Mouse (Mus musculus): ENCODE measurements around the gene Ofcc1. TPM values are rescaled to one million over a fixed set of nuclear protein-coding genes. Genes with fewer than 3 reads are reported as not detected.

Ofcc1 gene
- polyA plus RNA-seq, 1 experiment from 2014 or later, result not detected

DNA sequence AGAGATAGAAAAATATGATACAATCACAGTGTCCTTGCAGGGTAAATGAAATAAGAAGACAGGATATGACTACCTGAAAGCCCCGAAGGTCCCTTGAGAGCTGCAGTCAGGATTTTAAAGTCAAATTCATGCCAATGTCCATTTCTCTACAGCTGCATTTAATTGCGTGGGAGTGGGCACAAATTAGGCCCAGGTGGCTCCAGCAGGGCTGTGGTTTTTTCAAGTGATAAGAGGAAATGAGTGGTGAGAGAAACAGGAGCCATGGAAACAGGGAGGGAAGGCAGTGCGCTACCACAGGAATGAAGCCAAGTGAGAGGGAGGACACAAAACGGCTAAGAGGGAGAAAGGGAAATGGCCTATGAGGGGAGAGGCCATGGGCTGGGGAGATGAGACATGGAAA, 363.3 kb downstream of the Ofcc1 start:
- WGBS (ENCODE audit: insufficient replicate concordance), result 46% methylated on average over 4 of the region's 4 CpGs
- no peaks in the 10 kb centered on the region for H3K4me1 ChIP-seq (replicated peaks)
- H3K9ac ChIP-seq, result no peak overlapping the region
- H3K9me3 ChIP-seq (replicated peaks), result no peaks in the 10 kb centered on the region
- H3K4me2 ChIP-seq, result no peak overlapping the region
- no peak overlapping the region for H3K27ac ChIP-seq (replicated peaks)
- no peaks in the 10 kb centered on the region for H3K27me3 ChIP-seq
- H3K4me3 ChIP-seq (replicated peaks), result no peak overlapping the region
- no peaks in the 10 kb centered on the region for H3K36me3 ChIP-seq (replicated peaks)
- no peak for ATAC-seq (ENCODE audit: insufficient read depth)

DNA sequence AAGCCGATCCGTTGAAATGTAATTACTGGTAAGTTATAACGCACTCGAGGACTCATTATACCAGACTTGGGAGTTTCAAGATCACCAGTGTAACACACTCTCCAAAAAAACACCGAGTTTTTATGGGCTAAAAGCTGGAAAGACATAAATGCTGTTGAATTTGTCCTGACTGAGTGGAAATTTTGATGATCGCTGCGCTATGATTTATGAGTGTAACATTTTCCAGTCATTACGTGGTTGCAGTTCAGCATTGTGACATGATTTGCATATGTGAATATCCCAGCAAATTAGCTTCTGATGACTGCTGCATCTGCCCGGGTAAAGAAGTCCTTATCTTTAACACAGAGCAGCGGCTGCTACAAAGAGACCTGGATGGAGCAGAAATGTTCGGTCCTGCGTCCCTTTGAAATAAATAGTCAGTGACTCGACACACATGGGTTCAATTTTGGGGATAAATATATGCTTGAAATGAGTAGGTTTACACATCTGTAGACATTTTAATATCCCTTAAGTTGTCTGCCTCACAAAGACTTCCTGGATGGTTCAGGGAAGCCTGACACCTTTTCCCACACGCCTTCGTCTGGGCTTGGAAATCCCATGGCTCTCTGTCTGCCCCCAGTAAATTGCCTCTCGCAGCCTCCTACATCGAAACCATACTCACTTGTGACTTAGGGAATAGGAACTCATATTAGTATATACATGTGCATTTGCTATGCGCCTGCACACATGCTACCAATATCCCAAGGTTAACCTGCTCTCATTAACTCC, 381.8 kb downstream of the Ofcc1 start:
- H3K9ac ChIP-seq, result no peak overlapping the region
- H3K4me1 ChIP-seq (replicated peaks), result no peaks in the 10 kb centered on the region
- H3K27ac ChIP-seq (replicated peaks), result no peak overlapping the region
- H3K4me2 ChIP-seq, result no peak overlapping the region
- WGBS (ENCODE audit: insufficient replicate concordance), result 74% methylated on average over 18 of the region's 18 CpGs
- H3K36me3 ChIP-seq (replicated peaks), result no peaks in the 10 kb centered on the region
- no peaks in the 10 kb centered on the region for H3K27me3 ChIP-seq
- ATAC-seq (ENCODE audit: insufficient read depth), result no peak
- no peak overlapping the region for H3K4me3 ChIP-seq (replicated peaks)
- no peaks in the 10 kb centered on the region for H3K9me3 ChIP-seq (replicated peaks)

DNA sequence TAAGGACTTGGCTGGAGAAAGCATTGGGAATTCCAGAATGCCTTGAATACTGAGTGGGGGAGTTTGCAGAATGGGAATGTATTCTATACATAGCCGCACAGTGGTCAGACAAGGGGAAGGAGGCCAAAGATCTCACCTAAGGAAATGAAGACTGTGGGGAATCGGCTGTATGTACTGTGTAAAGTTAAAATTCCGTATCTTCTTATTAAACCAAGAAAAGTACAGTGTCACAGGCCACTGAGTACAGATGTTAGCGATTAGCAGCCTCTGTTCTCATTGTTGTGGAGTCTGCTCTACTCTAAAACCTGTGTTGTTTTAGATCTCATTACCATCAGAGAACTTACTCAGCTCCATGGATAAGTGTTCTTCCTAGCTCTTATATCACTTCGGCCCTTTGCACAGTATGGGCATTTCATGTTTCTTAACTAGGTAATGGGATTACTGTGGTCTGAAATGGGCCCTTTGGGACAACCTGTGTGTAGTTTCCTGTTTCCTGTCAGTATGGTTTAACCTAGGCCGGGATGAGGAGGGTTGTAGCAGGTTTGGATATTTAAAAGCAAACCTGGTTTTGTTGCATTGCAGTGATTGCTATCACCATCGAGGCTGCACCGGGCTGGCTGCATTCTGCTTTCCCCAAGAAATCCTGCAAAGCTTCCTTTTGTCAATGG, 392.8 kb downstream of the Ofcc1 start:
- ATAC-seq (ENCODE audit: insufficient read depth), result no peak
- 59% methylated on average over 8 of the region's 8 CpGs for WGBS (ENCODE audit: insufficient replicate concordance)
- H3K27ac ChIP-seq (replicated peaks), result no peak overlapping the region
- H3K9ac ChIP-seq, result no peak overlapping the region
- H3K27me3 ChIP-seq, result no peaks in the 10 kb centered on the region
- H3K36me3 ChIP-seq (replicated peaks), result no peaks in the 10 kb centered on the region
- no peak overlapping the region for H3K4me2 ChIP-seq
- H3K4me1 ChIP-seq (replicated peaks), result no peaks in the 10 kb centered on the region
- H3K4me3 ChIP-seq (replicated peaks), result no peak overlapping the region
- no peaks in the 10 kb centered on the region for H3K9me3 ChIP-seq (replicated peaks)

DNA sequence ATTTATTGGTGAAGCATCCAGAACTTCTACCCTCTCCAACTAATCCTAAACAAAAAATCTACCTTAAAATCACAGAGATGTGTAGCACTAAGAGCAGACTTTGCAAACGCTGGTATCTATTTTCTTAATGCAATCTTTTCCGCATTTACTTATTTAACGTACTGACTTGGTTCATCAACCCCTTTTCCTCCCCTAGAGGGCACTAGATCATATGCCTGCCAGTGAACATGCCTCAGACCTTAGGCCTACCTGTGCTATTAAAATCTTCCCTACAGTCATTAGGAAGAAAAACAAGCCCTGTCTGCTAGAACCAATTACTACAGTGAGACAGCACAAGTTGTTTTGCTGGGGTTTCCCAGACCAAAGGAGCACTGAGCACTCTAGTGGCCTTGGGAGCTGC, 404.0 kb downstream of the Ofcc1 start:
- 53% methylated on average over 3 of the region's 3 CpGs for WGBS (ENCODE audit: insufficient replicate concordance)
- Histone ChIP-seq H3K27me3 (no peaks in the 10 kb centered on the region), H3K27ac (replicated peaks) (no peak overlapping the region), H3K4me2 (no peak overlapping the region), H3K36me3 (replicated peaks) (no peaks in the 10 kb centered on the region), H3K4me3 (replicated peaks) (no peak overlapping the region), H3K9me3 (replicated peaks) (no peaks in the 10 kb centered on the region), H3K4me1 (replicated peaks) (no peaks in the 10 kb centered on the region), H3K9ac (no peak overlapping the region)
- ATAC-seq (ENCODE audit: insufficient read depth), result no peak

DNA sequence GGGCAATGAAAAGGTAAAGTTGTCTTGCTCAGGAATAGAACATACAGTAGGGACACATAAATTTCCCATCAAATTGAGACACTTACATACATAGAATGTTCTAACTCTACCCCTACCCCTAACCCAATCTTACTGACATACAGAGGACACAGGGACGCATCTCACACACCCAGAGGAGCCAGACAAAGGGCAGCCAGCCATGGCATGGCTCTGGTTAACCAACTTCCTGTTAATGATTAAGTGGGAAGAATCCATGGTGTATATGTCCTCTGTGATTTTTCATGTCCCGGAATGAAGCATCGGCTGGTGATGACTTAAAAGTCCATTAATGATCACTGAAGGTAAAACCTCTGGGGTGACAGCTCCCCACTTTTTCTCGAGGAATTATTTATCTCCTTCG, 405.2 kb downstream of the Ofcc1 start:
- H3K27ac ChIP-seq (replicated peaks), result no peak overlapping the region
- WGBS (ENCODE audit: insufficient replicate concordance), result 66% methylated on average over 5 of the region's 5 CpGs
- ATAC-seq (ENCODE audit: insufficient read depth), result no peak

More for the DNA sequence above, 405.2 kb downstream of the Ofcc1 start:
- Histone ChIP-seq H3K4me2 (no peak overlapping the region), H3K9ac (no peak overlapping the region), H3K36me3 (replicated peaks) (no peaks in the 10 kb centered on the region), H3K27me3 (no peaks in the 10 kb centered on the region), H3K9me3 (replicated peaks) (no peaks in the 10 kb centered on the region), H3K4me1 (replicated peaks) (no peaks in the 10 kb centered on the region), H3K4me3 (replicated peaks) (no peak overlapping the region)

Data from liver, embryonic 15.5 days (tissue).